Mouse (Mus musculus) heart, embryonic 14.5 days (tissue): ENCODE results near the gene Tnfrsf12a. TPM values are rescaled to one million over a fixed set of nuclear protein-coding genes. Genes with fewer than 3 reads are reported as not detected.

Source experiments
- ATAC-seq: fragments of 200-750 bp; cut with Nextera tagmentation; 2 replicates; pipeline ENCODE4 v1.8.0; 2017; ENCODE audit warnings: low read depth, moderate TSS enrichment; ENCODE audit not compliant: insufficient number of reproducible peaks, insufficient read depth, low FRiP score
- H3K27ac ChIP-seq, 2 experiments: fragments of 200-500 bp in 1 of 2; fragments of 300-500 bp in 1 of 2; sonication (generic) in 1 of 2; replicated peaks in 1 of 2; 2 replicates each; pipeline ENCODE4 v1.5.1; 2012 to 2014; ENCODE audit warnings: low read depth in 2 of 2, low read length in 2 of 2, control low read depth in 1 of 2, mild to moderate bottlenecking in 1 of 2, mixed read lengths in 1 of 2; ENCODE audit not compliant: control insufficient read depth in 1 of 2, insufficient read depth in 1 of 2
- H3K27me3 ChIP-seq: fragments of 300-500 bp; sonication (generic); 2 replicates; pipeline ENCODE4 v1.6.1; 2014; ENCODE audit warnings: mild to moderate bottlenecking, low read length, control low read depth; ENCODE audit not compliant: control insufficient read depth, insufficient read depth
- H3K36me3 ChIP-seq: fragments of 300-500 bp; sonication (generic); 2 replicates; pipeline ENCODE4 v1.6.1; 2014; ENCODE audit warnings: mild to moderate bottlenecking, control low read depth, low read length, mixed read lengths; ENCODE audit not compliant: control insufficient read depth, insufficient read depth
- H3K4me1 ChIP-seq, 2 experiments: fragments of 200-500 bp in 1 of 2; fragments of 300-500 bp in 1 of 2; sonication (generic) in 1 of 2; 2 replicates each; pipeline ENCODE4 v1.6.1; 2012 to 2014; ENCODE audit warnings: low read length in 2 of 2, control low read depth in 1 of 2, mixed read lengths in 1 of 2; ENCODE audit not compliant: control insufficient read depth in 2 of 2, insufficient read depth in 2 of 2
- H3K4me2 ChIP-seq: fragments of 300-500 bp; sonication (generic); 2 replicates; pipeline ENCODE4 v1.6.1; 2014; ENCODE audit warnings: mild to moderate bottlenecking, low read length
- H3K4me3 ChIP-seq, 2 experiments: fragments of 200-500 bp in 1 of 2; fragments of 300-500 bp in 1 of 2; sonication (generic) in 1 of 2; 2 replicates each; pipeline ENCODE4 v1.5.1; 2012 to 2014; ENCODE audit warnings: low read length in 2 of 2, mild to moderate bottlenecking in 2 of 2, control low read depth in 1 of 2, low read depth in 1 of 2, moderate library complexity in 1 of 2; ENCODE audit not compliant: control insufficient read depth in 1 of 2, insufficient read depth in 1 of 2
- H3K9ac ChIP-seq: fragments of 300-500 bp; sonication (generic); 2 replicates; pipeline ENCODE4 v1.6.1; 2014; ENCODE audit warnings: mild to moderate bottlenecking, low read length
- H3K9me3 ChIP-seq: fragments of 300-500 bp; sonication (generic); 2 replicates; pipeline ENCODE4 v1.6.1; 2016; ENCODE audit warnings: low read length, control low read depth; ENCODE audit not compliant: control insufficient read depth
- WGBS: fragments of 180-500 bp; shearing (Covaris S2); extraction: QIAGEN DNeasy Blood & Tissue Kit; methylation state at CpG from one replicate; pipeline ENCODE4 v1.1.7; 2014; 5-methylcytosine and 5-hydroxymethylcytosine counted together
- polyA plus RNA-seq: library from polyadenylated mRNA; unstranded; fragments of >200 nt; fragmentation: Nextera tagmentation; extraction: Ambion mirVana; gene quantifications from 2 replicates; pipeline ENCODE4 v1.2.1, GENCODE M21; 2014

Tnfrsf12a gene
- polyA plus RNA-seq, 1 experiment from 2014 or later, result 114 TPM

DNA sequence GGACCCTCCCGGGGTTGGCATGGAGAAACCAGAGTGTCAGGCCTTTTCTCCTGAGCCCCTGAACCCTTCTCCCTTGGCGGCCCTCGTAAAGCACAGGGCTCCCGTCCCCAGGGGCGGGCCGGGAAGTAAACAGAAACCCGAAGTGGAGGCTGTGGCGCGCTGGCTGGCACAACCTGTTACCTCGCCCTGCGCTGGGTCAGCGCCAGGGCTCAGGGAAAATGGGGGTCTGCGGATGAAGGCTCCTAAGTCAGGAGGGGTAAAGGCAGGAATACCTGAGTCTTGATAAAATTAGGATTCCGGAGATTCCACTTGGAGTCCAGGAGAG lies 16.4 kb downstream of the Tnfrsf12a start:
- H3K27me3 ChIP-seq, result peaks cover 48% of the 10 kb centered on the region

DNA sequence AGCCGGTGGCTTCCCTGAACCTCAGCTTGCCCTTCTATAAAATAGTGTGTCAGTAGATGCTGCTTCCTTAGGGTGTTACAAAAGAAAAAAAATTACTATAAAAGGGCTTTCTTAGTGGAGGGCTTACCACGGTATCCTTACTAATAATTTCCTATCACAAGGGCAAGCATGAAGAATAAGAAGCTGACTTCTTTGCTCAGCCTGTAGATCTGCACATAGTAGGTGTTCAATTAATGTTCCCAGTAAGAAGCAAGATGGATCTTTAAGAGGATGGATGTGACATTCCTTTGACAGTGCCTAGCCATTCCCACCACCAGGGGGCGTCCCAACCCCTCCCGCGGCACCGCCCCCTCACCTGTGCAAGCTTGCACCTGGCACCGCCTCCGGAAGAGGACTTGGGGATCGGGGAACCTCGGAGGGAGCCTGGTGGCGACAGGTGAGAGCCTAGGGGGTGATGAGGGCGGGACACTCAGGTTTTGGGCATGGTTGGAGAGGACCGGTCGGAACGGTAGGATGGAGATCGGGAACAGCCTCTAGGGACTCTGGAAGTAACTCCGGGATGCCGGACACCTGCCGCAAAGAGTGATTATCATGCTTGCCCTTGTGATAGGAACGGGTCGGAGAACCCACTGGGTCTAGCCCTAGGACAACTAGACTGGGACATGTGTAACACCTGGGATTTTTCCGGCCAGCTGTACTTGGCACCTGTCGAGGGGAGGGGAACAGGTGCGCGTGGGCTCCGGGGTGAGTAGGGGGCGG lies 17.0 kb downstream of the Tnfrsf12a start, which contains the start of gene Bicdl2:
Bicdl2 (plus strand) TSS at position 390 of the 759 bp plus-strand sequence.
- H3K27ac ChIP-seq, result no peak within 1 kb of the TSS
- H3K9me3 ChIP-seq, result no peaks in the 10 kb centered on the region
- 0 out of 2 replicates have a peak, but pooled peaks have one; percentile 31 for ATAC-seq
- no peak within 1 kb of the TSS for H3K9ac ChIP-seq
- H3K4me1 ChIP-seq, result peaks cover 0 to 3% of the 10 kb centered on the region in 2 experiments; a peak in 1 of 4 replicates
- H3K4me3 ChIP-seq, result peak within 1 kb of the TSS in 1 of 2 experiments; percentile 12; a peak in 2 of 4 replicates
- H3K27me3 ChIP-seq, result peaks cover 48% of the 10 kb centered on the region
- no peaks in the 10 kb centered on the region for H3K36me3 ChIP-seq
- peak within 1 kb of the TSS; percentile 35 for H3K4me2 ChIP-seq
- WGBS, result 6% methylated on average over 27 of the region's 27 CpGs

More for the DNA sequence above, 16.4 kb downstream of the Tnfrsf12a start:
- no peaks in the 10 kb centered on the region for H3K9me3 ChIP-seq
- H3K27ac ChIP-seq, result no peak overlapping the region
- H3K36me3 ChIP-seq, result no peaks in the 10 kb centered on the region
- H3K4me1 ChIP-seq, result peaks cover 0 to 3% of the 10 kb centered on the region in 2 experiments; a peak in 1 of 4 replicates
- 6% methylated on average over 14 of the region's 14 CpGs for WGBS
- no peak for ATAC-seq
- H3K4me3 ChIP-seq, result peak overlapping the region in 1 of 2 experiments; percentile 12; a peak in 2 of 4 replicates
- H3K9ac ChIP-seq, result no peak overlapping the region
- peak overlapping the region; percentile 35 for H3K4me2 ChIP-seq

DNA sequence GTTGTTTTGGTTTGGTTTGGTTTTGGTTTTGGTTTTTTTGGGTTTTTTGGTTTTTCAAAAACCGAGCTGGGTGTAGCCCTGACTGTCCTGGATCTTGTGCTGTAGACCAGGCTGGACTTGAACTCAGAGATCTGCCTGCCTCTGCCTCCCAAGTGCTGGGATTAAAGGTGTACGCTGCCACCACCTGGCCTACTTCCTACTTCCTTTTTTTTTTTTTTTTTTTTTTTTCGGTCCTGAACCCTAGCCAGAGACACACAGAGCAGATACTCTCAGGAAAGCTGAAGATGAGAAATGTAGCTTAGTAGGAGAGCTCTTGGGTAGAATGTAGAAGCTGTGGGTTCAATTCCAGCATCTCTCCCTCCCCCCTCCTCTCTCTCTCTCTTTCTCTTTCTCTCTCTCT lies 18.8 kb downstream of the Tnfrsf12a start:
- H3K4me2 ChIP-seq, result no peak overlapping the region
- no peak overlapping the region for H3K27ac ChIP-seq
- H3K4me3 ChIP-seq, result no peak overlapping the region
- no peak for ATAC-seq
- WGBS, result 73% methylated on average over 3 of the region's 3 CpGs
- H3K9ac ChIP-seq, result no peak overlapping the region
- H3K27me3 ChIP-seq, result peaks cover 48% of the 10 kb centered on the region
- peaks cover 0 to 3% of the 10 kb centered on the region in 2 experiments; a peak in 1 of 4 replicates for H3K4me1 ChIP-seq
- no peaks in the 10 kb centered on the region for H3K36me3 ChIP-seq
- no peaks in the 10 kb centered on the region for H3K9me3 ChIP-seq

- Histone ChIP-seq H3K4me1 (no peaks in the 10 kb centered on the region), H3K9me3 (no peaks in the 10 kb centered on the region), H3K9ac (no peak overlapping the region), H3K4me3 (no peak overlapping the region), H3K36me3 (no peaks in the 10 kb centered on the region), H3K27ac (no peak overlapping the region), H3K27me3 (peaks cover 10% of the 10 kb centered on the region), H3K4me2 (no peak overlapping the region)
- WGBS, result 53% methylated on average over 2 of the region's 2 CpGs
- no peak for ATAC-seq
These were observed 22.9 kb downstream of the Tnfrsf12a start for GRCm38 (mm10) chr17:23654410-23654809.

DNA sequence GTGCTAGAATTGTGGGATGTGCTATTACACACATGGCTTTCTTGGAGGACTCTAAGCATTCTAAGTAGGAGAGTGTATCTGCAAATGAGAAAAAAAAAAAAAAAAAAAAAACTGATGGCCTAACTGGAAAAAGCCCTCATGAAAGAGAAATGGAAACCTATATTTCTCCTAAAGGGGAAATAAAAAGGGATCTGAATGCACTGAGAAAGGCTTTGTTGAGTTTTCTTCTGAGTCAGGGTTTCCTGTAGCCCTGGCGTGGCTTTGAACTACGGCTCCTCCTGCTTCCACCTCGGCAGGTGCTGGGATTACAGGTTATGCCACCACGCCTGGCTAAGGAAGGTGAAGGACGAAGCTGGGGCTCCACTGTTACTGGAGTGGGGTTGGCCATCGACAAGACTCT lies 23.3 kb downstream of the Tnfrsf12a start:
- H3K9ac ChIP-seq, result no peak overlapping the region
- H3K4me1 ChIP-seq, result no peaks in the 10 kb centered on the region
- WGBS, result 49% methylated on average over 6 of the region's 6 CpGs
- no peak overlapping the region for H3K27ac ChIP-seq
- no peak for ATAC-seq
- no peaks in the 10 kb centered on the region for H3K9me3 ChIP-seq
- no peak overlapping the region for H3K4me2 ChIP-seq
- no peaks in the 10 kb centered on the region for H3K36me3 ChIP-seq
- peaks cover 6% of the 10 kb centered on the region; the same call in 1 of the 2 replicates for H3K27me3 ChIP-seq
- no peak overlapping the region for H3K4me3 ChIP-seq

GRCm38 (mm10) chr17:23653324-23653723 lies 23.9 kb downstream of the Tnfrsf12a start:
- H3K4me1 ChIP-seq, result no peaks in the 10 kb centered on the region
- H3K27ac ChIP-seq, result no peak overlapping the region
- H3K36me3 ChIP-seq, result no peaks in the 10 kb centered on the region
- H3K9ac ChIP-seq, result no peak overlapping the region
- peaks cover 4% of the 10 kb centered on the region; the same call in 1 of the 2 replicates for H3K27me3 ChIP-seq
- 60% methylated on average over 1 of the region's 2 CpGs for WGBS
- H3K4me2 ChIP-seq, result no peak overlapping the region
- H3K9me3 ChIP-seq, result no peaks in the 10 kb centered on the region
- no peak for ATAC-seq
- no peak overlapping the region for H3K4me3 ChIP-seq

DNA sequence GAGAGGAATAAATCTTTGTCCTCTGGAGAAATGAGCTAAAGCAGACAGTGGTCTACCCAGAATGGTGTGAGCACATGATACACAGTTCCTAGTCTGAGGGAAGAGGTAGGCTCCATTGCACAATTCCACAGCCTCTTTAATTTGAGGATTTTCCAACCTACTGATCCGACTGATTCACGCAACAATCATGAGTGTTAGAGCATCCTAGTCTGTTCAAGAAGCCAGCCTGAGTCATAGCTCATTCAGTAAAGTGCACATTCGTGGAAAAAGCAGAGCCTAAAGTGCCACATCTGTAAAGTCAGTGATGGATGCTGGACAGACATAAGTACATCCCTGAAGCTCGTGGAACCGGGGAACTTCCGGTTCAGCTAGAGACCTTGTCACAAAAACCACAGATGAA lies 25.9 kb downstream of the Tnfrsf12a start:
- WGBS, result 80% methylated on average over 6 of the region's 6 CpGs
- ATAC-seq, result no peak

More for the DNA sequence above, 25.9 kb downstream of the Tnfrsf12a start:
- no peak overlapping the region for H3K9ac ChIP-seq
- H3K9me3 ChIP-seq, result no peaks in the 10 kb centered on the region
- no peak overlapping the region for H3K4me2 ChIP-seq
- H3K36me3 ChIP-seq, result no peaks in the 10 kb centered on the region
- no peak overlapping the region for H3K4me3 ChIP-seq
- peaks cover under 1% of the 10 kb centered on the region; the same call in 1 of the 2 replicates for H3K27me3 ChIP-seq
- H3K4me1 ChIP-seq, result no peaks in the 10 kb centered on the region
- no peak overlapping the region for H3K27ac ChIP-seq
